Mouse (Mus musculus) heart, postnatal 10 days (tissue): Measurements from ENCODE around the gene Erp27. TPM values are rescaled to one million over a fixed set of nuclear protein-coding genes. Genes with fewer than 3 reads are reported as not detected.
"Not testable (repeated sequence)": the region's sequence is repeated elsewhere in the genome, so short reads cannot be mapped to it uniquely, and the experiment has no call there.

Experiments
- DNase-seq, 2 experiments: peaks; one replicate each; pipeline ENCODE4 v3.0.0; 2021
- intact Hi-C: fragments of 180-260 bp; cut with DNase I; formaldehyde crosslinking; loops from one replicate; pipeline ENCODE4 v1.15.1; 2025
- total RNA-seq, 2 experiments: library from RNA; stranded (reverse); gene quantifications; 2 replicates each; pipeline ENCODE4 v1.2.3; 2021

Erp27 gene
- total RNA-seq, 2 experiments from 2014 or later = not detected

DNA sequence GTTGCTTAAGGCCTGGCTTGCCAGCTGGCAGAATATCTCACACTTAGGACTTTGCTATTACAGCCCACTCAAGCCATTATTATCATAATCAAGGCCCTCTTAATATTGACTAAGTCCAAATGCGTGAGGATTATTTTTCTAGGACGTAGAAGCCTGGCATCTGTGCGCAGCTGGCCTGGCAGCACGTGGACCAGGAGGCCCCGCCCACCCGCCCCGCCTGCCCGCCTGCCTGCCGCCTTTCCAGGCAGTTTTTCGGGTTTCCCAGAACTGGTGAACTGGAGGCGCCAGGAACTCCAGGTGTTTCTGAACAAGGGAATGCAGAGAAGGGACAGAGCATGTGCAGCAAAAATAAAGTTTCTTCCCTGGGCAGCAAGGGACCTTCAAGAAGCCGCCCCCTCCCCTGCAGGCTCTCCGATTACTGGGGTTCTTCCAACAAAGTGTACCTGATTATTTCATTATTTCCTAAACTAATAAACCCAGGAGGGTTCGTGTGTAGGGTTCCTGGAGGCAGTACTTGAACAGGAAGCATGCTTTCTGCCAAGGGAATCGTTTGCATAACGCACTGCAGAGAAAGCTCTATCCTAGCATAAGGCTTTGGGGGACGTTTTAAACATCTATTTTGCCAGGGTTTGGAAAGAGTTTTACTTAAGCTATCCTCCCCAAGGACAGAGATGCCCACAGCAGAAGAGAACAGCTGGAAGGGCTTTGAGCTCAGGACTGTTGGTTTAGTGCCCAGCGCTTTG is 8.4 kb downstream of the Erp27 start:
- intact Hi-C loops = no loop called here
- peak; percentile 59 to 62 for DNase-seq

DNA sequence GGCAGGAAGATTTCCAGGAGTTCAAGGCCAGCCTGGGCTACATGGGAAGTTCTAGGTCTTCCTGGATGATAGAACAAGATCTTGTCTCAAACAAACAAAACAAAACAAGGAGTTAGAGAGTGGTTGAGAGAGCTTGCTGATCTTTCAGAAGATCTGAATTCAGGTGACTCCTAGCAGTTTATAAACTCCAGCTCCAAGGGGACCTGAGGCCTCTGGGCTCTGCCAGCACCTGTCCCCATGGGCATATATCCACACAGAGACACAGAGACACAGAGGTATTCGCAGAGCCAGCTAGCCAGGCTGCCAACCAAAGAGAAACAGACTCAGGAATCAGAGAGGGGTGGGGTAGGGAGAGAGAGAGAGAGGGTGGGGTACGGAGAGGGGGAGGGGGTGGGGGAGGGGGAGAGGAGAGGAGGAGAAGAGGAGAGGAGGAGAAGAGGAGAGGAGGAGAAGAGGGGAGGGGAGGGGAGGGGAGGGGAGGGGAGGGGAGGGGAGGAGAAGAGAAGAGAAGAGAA is 9.2 kb downstream of the Erp27 start:
- intact Hi-C loops = no loop called here
- no peak for DNase-seq

DNA sequence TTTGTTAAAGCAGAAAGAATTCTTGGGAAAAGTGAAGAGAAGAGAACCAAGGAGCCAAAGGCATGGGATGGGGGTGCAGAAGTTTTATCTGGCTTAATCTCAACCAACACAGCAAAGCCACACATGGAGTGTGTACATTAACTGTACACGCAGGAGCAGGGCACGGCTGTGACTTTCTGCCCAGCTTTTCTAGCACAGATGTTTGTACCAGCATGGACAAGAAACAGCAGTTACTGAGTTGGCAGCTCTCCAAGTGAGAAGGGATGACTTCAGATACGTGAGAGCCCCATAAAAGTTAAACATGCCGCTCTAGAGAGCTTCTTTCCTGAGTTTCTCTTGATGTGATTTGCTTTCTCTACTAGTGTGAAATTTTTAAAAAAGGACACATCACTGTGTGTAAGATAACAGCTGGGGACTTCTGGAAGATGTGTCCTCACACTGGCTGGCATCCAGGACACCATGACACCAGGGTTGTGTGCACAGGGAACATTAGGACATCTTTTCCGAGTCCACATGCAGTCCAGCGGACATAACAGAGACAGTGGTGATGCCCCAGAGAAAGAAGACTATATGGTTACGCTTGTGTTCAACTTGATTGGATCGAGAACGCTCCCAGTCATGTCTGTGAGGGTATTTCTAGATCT is 11.6 kb downstream of the Erp27 start:
- intact Hi-C loops = no loop called here
- DNase-seq = peak; percentile 41 to 42

DNA sequence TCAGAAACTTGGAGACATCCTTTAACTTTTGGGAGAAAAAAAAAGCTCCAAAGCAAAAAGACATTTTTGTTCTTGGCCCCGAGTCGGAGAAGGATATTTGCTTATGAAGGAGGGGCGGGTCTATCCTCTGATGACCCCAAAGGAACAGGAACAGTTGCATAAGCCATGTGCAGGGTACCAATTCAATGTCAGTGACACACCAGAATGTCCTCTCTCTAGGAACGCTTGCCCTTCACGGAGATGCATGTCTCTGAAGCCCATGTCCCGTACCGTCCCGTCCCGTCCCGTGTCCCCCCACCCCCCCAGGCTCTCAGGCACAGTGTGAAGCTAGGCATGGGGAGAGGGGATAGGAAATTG is 15.1 kb downstream of the Erp27 start:
- peak; percentile 56 to 61 for DNase-seq
- intact Hi-C loops = no loop called here

DNA sequence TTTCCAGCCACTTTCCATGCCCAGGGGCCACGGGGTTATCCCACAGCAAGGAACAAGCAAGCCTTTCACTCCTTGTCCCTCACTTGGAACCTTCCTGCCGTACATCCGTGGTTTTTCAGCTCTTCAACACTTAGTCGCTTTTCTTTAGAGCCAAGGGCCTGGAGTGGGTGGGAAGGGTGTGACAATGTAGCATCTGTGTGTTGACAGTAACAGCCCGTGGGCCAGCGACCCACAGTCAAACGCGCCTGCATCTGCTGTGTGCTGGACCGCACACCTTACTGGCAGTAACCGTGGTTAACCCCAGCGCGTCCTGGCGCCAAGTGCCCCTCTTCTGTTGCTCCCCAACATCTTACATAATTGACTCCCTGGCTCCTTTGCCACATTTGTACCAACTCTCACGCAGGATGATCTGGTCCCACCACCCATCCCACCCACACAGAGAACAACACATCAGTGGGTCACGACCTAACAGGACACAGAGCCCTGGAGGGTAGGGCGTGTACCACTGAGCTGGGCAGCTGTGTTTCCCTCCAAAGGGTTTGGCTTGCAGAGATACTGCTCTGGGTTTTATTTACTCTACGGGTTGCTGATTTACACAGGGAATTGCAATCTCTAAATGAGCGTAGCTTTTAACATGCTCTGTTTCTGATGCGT is 15.6 kb downstream of the Erp27 start:
- peak; percentile 49 to 50 for DNase-seq
- intact Hi-C loops = no loop called here

DNA sequence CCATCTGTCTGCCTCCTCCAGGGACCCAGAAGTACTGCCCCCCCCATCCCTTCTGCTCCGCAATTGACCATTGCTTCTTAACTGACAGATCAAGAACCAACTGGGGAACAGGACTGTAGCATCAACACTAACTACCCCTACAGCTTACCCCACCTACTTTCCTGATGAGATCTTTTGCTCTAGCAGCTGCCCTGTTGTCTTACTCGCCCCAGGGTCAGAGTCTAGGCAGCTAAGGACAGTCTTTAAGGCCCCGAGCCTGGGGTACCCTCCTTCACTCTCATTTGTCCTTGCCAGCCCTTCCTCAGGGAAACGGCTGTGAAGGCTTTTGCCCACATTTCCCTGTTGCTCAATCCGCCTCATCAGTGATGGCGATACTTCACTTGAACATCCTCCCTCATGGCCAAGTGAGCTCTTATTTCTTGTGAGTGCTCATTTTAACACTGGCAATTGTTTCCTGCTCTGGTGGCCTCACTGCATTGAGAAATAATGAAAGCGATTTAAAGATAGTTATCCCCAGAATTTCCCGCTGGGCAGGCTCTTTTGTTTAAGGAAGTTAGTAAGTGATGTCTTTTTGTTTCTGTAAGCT is 18.0 kb downstream of the Erp27 start:
- intact Hi-C loops = no loop called here
- no peak for DNase-seq

DNA sequence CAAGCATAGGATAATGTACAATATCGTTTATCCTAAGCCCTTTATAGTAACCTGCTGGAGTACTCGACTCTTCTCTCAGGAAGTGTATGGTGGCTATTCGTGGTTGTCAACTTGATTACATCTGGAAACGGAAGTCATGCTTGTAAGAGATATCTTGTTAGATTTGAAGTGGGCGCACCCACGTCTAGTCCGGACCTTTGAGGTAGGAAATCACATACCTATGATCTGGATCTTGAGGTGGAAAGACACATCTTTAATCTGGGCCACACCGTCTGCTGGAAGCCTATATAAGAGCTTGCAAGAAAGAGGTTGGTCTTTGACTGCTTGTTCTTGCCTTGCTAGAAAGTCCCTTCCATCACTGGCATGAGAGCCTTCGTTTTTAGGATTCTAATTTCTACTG is 19.5 kb downstream of the Erp27 start:
- intact Hi-C loops = no loop called here
- DNase-seq = no peak

DNA sequence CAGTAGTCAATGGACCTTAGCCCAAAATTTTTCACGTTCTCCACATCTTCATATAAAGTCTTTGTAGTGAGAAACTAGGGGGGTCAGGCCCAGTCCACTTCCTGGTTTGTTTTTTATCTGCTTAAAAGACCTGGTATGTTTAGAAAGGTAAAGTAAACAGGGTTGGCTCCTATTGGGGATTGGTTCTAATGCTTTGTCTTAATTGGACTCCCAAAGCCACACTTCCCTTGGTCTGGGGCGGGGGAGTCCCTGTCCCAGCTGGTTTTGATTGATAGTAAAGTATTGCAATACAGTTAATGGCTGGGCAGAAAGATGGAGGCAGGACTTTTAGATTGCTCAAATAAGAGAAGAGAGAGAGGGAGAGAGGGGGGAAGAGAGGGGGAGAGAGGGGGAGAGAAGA is 21.0 kb downstream of the Erp27 start:
- intact Hi-C loops = no loop called here
- no peak for DNase-seq

DNA sequence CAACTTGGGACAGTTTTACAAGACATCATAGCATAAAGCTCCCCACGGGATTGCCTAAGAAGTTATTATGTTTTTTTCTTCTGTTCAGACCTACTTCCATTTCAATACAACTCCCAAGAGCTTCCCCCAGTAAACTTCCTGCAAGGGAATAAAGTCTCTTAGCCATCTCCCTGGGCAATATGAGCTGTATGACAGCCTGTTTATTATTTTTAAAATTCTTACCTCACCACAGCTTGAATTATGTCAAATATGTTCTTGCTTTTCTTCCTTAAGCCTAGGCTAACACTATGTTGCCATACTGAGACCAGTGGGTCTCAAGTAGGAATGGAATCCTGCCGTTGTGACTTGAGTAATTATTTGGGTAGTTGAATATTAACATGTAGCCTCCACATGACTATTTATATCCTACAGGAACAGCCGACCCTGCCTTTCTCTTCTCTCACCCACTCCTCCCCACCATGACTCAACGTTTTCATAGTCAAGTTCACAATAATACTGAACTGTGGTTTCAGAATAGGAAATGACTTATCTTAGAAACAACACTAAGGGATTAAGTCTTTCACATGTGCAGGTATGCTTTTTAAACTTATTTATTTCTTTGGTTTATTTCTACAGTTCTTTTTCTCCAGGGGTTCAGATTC is 21.5 kb downstream of the Erp27 start:
- intact Hi-C loops = no loop called here
- no peak for DNase-seq

DNA sequence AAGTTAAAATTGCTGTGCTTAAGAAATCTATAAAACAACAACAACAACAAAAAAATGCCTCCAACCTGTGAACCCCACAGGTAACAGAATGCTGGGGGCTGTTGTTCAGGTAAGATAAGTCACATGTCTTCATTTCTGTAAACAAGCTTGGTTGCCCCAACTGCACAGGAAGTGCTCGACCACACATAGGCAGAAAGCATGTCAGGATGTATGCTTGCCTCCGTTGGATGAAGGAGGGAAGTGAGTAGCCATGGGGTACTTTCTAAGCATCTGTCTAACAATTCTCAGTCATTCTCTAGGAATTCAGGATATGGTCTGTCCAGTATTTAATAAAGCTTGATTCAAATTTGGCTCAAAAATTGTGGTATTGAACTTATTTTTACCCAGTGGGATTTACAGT is 23.0 kb downstream of the Erp27 start:
- intact Hi-C loops = no loop called here
- DNase-seq = no peak

DNA sequence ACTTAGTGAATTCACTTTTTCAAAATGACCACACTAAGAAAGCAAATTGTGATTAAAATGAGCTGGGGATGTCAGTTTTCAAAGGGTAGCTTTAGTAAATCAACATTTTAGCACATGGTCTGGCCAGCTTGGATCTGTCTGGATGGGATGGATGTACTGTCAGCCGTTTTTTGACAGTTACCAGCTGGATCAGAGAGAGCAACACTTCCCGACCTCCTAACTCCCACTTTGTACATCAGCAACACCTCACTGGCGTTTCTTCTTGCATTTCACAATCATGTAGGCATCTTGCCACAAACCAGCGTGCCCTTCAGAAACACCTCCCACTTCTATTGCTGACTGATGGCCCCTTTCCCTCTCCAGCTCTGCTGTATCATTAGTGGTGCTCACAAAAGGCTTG is 23.8 kb downstream of the Erp27 start:
- intact Hi-C loops = no loop called here
- peak; percentile 55 to 58 for DNase-seq

DNA sequence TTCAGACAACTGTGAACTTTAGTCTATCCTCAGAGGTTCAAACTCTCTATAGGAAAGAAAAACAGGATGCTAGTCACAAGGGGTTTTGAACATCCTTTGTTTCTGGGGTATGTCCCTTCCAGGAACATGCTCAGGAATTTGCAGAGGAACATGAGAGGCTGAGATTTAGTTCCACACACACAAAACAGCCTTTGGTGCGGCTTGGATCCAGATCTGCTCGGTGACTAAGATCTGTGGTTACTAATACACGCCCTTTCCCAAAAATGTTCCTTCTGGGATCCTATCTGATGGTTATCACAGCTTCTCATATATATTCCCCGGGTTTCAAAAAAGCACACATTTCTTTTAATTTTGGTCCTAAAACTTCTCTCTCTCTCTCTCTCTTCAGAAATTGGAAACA is 24.2 kb downstream of the Erp27 start:
- intact Hi-C loops = no loop called here
- DNase-seq = peak in 1 of 2 experiments; percentile 35

DNA sequence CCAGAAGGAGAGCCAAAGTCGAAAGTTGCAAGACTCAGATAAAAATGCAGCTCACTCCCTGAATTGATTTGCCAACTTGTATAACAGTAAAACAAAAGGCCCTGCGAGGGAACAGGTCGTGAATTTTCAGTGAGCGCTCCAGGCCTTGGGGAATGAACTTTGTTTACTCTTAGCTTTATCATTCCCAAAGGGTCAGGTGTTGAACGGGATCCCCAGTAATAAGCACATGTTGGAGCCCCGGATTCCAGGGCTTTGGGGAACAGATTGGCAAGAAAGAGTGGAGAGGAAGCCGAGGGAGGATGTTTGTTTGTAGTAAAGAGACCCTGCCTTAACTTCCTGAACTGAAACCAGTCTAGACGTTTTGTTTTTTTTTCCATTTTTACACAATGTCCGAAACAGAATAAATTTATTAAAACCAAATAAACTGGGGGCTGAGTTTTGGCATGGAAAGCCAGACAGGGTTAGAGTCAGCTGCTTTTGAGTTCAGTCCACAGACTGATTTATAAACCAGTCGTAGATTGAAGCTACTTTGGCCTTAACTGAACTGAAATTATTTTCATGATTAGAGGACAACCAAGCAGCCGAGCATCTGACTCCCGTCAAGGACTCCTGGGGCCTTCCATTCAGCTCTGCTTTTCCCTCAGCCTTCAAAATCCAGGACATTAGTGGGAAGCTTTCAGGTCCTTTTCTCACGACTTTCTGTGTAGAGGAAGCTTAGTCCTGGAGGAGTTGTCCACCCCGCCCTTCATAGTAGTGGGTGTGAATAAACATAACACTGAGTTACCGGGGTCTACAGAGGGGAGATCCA is 27.2 kb downstream of the Erp27 start:
- intact Hi-C loops = no loop called here
- peak; percentile 46 to 49 for DNase-seq

DNA sequence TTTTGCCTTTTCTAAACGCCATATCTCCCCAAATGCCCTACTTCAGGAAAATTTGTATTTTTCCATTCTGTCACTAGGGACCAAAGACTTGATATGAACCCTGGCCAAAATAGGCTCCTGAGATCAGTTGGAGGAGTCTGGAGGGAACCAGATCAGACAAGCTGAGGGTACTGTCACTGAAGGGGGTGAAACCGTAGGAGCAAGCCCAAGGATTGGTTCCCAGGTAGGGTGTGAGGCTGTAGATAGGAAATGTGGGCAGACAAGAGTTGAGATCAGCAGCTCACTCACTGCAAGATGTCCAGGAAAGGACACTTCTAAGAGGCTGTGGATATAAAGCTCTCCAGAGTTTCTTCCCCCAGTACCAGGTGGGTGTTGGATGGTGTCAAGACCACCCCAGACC is 30.0 kb downstream of the Erp27 start:
- no peak for DNase-seq
- intact Hi-C loops = no loop called here

DNA sequence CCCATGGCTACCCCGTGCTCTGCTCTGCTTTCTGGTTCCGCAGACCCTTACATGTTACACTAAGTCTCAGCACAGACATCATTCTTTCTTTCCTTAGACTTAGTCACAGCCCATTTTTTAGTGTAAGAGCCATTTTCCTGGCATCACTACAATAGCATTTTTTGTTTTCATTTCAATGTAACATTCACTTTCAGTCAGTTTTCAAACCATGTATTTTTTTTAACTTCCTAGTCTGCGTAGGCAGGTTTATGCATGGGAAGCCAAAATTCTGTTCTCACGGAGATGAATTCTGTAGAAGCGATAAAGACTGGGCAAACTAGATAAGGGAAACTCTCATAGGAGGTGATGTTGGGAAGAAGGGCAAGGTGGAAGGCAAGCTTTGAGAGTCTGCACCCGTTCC is 32.4 kb downstream of the Erp27 start:
- intact Hi-C loops = no loop called here
- no peak for DNase-seq

DNA sequence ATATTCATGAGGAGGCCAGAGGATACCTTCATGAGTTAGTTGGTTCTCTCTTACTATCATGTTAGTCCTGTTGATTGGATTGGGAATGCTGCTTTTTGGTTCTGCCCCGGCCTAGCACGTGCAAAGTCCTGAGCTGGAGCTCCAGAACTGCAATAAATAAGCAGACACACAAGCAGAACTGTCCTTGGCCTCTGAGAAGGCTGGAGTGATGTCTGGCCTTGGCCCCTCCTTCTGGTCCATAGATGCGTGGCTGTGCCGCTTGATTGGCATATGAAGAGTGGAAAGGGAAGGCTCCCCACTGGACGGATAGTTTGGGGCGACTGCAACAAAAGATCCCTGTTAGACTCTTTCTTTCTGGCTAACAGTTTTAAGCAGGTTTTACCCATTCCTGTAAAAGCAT is 32.9 kb downstream of the Erp27 start:
- DNase-seq = no peak
- intact Hi-C loops = no loop called here

DNA sequence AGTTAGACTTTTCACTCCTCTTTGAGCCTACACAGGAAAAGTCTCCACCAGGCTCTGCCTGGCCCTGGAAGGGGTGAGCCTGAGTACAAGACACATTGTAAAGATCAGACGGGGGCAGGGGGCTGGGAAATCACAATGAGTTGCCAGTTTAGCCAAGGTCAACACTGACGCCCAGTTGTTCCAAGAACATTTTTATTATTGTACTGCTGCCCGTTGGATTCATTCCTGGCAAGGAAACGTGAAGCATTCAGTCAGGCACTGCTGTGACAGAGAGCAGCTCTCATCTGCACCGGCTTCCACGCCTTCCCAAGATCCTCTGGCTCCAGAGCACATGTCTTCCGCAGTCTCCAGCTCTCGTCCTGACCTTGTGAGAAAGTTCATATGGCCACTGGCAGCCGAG is 34.1 kb downstream of the Erp27 start:
- intact Hi-C loops = no loop called here
- peak; percentile 85 to 89 for DNase-seq

DNA sequence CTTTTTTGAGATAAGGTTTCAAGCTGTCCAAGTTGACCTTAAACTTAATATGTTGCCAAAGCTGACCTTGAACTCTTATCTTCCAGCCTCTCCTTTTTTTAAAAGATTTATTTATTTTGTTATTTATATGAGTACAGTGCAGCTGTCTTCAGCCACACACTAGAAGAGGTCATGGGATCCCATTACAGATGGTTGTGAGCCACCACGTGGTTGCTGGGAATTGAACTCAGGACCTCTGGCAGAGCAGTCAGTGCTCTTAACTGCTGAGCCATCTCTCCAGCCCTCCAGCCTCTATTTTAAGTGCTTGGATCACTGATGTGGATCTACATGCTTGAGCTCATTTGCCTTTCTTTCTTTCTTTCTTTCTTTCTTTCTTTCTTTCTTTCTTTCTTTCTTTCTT is 37.2 kb downstream of the Erp27 start:
- intact Hi-C loops, DNase-seq: not testable (repeated sequence)

DNA sequence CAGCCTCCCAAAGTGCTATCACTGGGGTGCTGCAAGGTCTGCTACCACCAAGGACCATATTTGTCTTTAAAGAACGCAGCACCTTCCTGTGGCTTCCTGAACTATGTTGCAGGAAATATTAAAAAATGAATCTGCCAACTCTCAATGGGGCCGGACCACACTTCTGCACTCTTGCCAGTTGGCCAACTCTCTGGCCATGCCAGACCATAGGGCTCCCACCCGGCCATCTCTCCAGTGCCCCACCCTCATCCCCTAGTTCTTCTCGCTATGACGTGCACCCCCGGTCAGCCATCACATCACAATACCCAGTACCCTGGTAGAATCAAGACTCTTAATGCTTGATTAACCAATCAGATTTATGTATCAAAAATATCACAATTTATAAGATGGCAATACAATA is 38.0 kb downstream of the Erp27 start:
- no peak for DNase-seq
- intact Hi-C loops = no loop called here

DNA sequence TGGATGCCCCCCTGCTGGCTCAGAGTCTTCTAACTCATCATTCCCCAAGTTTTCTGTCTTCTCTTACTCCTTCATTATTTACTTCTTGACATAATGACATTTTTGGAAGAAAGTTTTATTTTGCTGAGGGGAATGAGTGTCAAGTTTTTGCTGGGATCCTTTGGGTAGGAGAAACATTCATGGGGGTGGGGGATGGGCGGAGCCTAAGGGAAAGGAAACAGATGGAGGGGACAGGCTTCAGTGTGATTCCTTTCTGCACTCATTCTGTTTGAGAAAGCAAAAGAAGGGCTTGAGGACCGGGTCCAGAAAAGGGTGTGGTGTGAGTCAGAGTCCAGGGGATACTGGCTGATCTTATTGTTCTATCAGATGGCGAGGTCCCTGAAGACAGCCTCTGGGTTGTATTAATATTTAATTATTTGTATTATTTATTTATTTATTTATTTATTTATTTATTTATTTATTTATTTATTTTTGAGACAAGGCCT is 38.5 kb downstream of the Erp27 start:
- intact Hi-C loops = no loop called here
- peak in 1 of 2 experiments; percentile 45 for DNase-seq
